Mouse (Mus musculus) erythroid progenitor cell, adult 5-6 weeks (primary cell): ENCODE measurements at regions not wholly inside any gene's neighbourhood (a gene's known extent, or its start where the extent isn't known, plus 50 kb on each side); places are given as distances from the start of the nearest gene placed in this dataset.

ENCODE experiments used
- ATAC-seq: replicated peaks from 2 replicates; pipeline ENCODE4 v1.8.0; 2016; ENCODE audit warnings: moderate number of reproducible peaks, mild to moderate bottlenecking, moderate TSS enrichment, inconsistent platforms; ENCODE audit not compliant: poor library complexity, low FRiP score, severe bottlenecking

DNA sequence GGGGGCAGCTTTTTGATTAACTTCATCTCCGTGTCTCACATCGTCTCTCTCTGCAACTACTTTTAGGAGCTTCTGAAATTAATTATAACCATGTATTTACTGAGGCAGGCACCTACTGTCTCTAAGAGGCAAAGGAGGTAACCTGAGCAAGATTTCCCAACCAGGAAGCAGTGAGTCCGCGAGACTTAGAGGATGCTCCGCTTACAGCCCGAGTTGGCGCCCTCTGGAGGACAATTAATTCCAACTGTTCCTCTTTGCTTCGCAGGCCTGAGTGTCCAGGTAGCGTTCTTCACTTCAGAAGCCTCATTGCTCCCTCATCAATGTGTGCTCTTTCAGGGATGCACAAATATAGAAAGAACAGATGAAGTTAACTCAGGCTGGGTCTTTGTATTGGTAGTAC lies 296.7 kb downstream of the 1500009L16Rik start:
- ATAC-seq = no peak

GRCm38 (mm10) chr10:84020023-84020620 lies 297.5 kb downstream of the 1500009L16Rik start:
- ATAC-seq = no peak

DNA sequence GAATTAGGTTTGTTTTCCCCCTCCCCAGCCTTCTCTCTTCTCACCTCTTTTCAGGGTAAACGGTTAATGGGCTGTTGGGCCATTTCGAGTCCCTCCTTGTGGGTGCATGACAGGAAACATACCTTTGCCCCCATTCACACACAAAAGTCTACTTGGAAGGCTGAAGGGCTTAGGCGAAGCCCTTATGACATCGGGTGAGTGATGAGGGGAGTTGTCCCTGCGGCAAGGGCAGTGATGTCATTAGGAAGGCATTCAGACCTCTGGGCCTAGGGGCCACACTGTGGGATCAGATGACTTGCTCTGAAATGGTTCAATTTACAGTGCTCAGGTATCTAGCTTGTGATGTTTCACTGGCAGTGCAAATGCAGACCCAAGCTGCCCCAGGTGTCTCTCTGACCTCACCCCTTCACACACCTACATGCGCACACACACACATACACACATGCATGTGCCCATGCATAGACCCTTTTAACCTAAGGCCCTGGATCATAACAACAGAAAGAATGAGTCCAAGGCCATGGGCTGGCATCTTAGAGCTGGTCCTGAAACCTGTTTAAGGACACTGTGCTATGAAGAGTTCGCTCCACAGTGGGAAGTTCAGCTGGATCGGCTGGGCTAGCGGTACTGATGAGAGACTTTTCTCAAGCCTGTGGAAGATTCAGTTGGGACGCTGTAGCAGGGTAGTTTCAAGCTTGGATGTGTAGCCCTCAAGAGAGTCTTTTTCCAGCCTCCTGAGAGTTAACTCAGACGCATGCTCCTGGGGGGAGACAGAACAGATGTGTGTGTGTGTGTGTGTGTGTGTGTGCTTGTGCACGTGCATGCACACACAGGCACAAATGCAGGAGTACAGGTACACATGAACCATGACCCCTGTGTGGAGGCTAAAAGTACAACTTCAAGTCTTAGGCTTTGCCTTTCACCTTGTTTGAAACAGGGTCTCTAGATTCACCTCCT lies 298.8 kb downstream of the 1500009L16Rik start:
- no peak for ATAC-seq

DNA sequence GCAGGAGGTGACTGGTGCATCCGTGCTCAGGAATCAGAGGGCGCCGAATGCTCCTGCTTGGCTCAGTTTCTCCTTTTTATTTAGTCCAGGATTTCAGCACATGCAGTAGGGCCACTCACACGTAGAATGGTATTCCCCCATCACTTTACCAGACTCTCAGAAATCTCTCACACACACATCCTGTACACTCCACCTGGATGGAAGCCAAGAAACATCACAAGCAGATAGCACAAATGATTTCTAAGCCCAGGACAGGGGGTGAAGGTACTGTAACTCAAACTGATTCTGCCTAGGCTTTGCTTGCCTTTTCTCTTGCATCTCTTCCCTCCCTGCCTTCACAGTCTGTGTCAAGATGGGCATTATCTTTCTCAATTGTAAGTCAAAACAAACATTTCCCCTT lies 301.6 kb downstream of the 1500009L16Rik start:
- ATAC-seq = no peak

GRCm38 (mm10) chr10:84024901-84025300 lies 302.2 kb downstream of the 1500009L16Rik start:
- ATAC-seq = no peak

DNA sequence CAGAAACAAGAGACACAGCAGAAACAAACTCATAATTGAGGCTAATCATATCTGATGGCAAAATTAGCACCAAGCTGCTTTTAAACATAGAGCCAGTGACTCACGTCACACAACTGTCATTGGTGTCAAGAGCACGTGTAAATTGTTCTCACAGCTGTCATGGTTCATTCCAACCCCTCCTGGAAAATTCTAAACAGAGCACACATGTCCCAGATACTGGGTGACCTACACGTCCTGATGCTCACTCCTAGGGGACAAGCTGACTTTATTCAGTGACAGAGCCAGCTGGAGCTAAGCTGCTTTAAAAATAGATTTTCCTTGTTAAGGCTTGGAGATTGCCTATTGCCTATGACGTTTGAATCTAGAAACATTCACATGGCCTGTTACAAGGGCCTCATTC lies 304.1 kb downstream of the 1500009L16Rik start:
- no peak for ATAC-seq

DNA sequence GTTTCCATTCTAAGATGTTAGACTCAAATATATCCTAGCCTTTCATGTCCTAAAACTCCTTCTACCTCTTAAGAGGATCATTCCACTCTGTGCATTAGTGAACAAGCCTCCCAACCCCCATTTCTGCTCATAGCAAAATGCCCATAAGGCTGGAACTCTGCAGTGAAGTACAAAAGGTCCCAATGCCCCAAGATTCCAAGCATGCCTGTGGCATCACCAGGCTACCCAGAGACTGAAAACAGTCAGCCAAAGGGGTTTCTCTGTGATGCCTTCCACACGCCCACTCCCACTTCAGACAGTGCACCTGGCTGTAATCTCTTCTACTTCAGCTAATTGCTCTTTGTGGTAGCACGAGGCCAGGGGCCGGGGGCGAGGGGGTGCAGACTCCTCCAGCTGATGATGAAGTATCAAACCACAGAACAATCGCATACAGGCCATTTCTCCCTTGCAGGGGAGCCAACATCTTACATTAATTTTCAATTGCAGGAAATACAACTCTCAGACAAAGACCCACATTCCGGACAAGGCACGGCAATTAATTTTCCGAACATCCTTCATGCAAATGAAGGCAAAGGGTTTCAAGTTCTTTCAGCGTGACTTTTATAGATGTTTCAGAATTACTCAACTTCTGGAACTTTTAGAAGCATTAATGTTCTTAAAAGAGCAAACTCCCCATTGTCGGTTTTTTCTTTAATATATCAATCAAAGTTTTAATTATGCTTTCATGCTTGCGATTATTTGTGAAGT lies 313.6 kb downstream of the 1500009L16Rik start:
- ATAC-seq = no peak

DNA sequence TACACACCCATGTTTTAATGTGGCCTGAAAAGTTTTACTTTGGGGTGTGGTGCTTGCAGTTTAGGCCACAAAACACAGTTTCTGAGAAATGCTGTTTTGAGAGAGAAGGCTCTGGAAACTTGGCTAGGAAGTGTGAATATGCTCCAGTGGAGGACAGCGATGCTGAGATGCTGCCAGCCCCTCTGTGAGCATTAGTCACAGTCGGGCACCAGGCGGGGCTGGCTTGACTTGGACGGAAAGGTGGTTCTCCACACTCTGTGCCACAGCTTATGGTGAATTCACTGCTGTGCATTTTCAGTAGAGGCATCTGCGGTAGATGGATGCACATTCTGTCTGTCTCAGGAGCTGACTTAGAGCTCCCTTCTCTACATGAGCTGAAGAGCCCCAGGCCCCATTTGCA lies 326.0 kb downstream of the 1500009L16Rik start:
- ATAC-seq = no peak

DNA sequence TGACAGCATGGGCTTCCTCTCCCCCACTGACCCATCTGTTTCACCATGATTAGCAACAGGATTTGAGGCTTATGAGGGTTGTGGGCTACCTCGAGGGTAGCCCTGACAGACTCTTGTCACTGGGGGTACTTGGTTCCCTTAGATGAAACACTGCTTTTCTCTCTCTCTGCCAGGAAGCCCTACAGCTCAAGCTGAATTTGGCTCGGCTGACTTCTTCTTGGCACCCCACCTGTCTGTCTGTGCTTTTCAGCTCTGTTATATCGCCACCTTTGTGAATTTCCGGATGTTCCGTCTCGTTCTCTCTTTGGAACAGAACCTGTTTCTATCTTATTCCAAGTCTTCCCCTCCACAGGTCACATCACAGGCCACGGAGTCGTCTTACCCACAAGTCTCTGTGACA lies 330.0 kb downstream of the 1500009L16Rik start:
- no peak for ATAC-seq

DNA sequence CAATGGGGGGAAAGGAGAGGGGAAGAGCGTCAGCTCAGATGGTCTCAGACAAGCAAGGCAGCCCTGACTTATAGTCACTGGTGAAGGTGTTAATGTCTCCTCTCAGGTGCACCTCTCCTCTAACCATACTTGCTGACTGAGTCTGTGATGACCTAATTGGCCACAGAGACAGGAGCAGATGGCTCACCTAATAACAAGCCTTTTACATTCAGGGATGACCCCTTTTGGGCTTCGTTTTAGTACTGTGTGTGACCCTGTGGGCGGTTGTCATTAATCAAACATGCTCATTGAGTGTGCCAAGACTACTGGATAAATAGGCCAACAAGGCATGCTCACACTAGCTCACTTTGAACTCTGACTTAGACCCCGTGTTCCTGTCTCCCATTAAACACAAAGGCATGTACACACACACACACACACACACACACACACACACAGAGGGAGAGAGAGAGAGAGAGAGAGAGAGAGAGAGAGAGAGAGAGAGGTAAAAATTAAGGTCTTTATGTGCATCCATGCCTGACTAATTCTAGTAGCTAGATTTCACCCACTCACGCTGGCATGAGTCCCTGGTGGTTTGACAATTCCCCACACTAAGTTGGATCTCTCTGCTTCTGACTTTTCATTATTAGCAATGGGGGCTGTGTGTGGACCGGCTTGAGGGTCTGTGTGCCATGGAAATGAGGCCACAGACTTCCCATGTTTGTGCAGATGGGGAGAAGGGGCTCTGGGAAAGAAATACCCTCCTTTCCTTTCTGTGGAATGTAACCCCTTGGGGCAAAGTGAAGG lies 332.1 kb downstream of the 1500009L16Rik start:
- no peak for ATAC-seq

DNA sequence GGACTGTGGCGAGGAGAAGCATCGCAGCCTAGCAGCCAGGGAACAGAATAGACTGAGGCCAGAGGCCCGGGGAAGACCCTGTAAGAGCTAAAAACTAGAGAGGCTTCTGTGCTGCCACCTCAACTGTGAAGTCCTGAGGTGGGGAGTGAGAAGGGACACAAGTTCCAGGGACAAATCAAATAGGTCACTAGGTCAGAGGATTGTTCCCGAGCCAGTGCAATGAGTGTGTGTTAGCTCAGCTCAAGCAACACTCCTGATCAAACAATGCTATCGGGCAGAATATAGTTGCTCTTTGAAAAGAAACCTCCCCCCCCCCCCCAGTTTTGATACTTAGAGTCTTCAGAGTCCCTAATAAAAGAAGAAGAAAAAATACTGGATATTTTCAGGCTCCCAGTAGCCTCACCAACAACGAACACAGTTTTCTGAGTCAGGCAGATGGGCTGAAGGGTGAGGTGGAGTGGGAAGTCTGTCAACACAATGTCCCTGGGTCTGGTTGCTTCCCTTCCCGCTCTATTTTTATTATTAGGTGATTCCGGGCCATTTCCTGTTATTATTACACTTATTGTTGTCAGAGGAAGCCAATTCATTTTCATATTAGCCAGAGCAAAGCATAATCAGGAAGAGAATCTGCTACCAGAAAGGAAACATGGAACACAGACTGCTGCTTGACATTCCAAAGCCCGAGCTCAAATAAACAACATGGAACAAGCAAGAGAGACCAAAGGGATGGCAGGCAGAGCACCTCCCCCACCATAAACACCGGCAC lies 332.9 kb downstream of the 1500009L16Rik start:
- no peak for ATAC-seq

GRCm38 (mm10) chr10:84056323-84057169 lies 333.9 kb downstream of the 1500009L16Rik start:
- ATAC-seq = no peak

DNA sequence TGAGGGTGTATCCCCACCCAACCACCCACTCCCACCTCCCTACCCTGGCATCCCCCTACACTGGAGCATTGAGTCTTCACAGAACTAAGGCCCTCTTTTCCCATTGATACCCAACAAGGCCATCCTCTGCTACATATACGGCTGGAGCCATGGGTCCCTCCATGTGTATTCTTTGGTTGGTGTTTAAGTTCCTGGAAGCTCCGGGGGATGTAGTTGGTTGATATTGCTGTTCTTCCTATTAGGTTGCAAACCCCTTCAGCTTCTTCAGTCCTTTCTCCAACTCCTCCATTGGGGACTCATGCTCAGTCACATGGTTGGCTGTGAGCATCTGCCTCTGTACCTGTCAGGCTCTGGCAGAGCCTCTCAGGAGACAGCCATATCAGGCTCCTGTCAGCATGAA lies 335.6 kb downstream of the 1500009L16Rik start:
- no peak for ATAC-seq

GRCm38 (mm10) chr10:84059646-84060491 lies 337.2 kb downstream of the 1500009L16Rik start:
- ATAC-seq = no peak

DNA sequence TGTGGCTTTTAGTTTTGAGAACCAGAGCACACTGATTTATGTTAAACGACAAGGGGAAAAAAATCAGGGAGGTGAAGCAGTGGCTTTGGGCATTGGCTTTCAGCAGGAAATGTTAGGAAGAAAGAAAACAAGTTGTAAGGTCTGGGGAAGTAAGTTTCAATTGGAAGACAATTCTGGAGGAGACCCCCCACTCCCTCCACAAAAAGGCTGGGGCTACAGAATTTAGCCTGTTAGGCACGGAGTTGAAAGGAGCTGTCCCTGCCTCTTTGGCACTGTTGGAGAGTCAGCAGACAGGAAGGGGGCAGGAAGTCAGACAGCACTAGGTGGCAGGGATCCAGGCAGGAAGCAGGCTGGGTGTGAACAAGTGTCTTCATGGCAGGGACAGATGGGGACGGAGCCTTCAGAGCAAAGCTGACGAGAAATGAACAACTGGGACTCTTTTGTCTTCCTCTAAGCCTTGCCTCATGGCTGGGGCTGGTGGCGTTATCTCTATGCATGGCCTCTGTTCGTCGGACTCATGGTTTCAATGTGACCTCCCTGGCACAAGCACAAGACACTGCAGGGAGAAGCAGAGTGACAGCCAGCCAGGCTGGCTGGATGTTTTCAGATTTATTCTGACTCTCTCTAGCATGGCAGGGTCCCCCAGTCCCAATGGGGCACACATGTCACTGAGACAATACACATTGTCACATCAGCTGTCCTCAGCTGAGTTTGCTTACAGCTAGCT lies 338.0 kb downstream of the 1500009L16Rik start:
- no peak for ATAC-seq

DNA sequence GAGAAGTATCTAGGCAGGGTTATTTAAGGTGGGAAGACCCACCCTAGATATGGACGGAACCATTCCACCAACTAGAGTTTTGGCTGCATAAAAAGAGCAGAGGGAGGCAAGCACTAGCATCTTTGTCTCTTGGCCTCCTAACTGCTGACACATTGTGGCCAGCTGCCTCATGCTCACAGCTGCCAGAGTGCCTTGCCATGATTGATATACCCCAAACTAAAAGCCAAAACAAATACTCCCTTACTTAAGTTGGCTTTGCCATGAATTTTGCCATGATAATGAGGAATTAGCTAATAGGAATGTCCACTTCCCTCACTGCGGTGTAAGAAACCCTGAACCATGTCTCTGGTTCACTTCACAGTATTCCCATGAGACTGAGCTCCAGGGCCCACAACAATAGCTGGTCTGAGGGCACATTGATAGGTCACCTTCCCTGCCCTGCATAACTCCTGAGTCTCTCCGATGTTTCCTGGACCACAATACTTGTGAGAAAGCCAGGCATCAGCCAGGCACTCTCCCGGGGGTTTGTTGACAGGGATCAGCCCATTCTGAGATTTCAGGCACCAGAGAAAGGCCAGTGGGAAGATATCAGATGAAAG lies 344.5 kb downstream of the 1500009L16Rik start:
- no peak for ATAC-seq
